Mouse (Mus musculus) skeletal muscle tissue, adult 2 months (tissue): ENCODE measurements around the gene Lpin1.

Experiments used
- DNase-seq: peaks from one replicate; pipeline ENCODE4 v3.0.0-alpha.2; 2012; ENCODE audit warnings: low read depth, low spot score

Lpin1 gene

DNA sequence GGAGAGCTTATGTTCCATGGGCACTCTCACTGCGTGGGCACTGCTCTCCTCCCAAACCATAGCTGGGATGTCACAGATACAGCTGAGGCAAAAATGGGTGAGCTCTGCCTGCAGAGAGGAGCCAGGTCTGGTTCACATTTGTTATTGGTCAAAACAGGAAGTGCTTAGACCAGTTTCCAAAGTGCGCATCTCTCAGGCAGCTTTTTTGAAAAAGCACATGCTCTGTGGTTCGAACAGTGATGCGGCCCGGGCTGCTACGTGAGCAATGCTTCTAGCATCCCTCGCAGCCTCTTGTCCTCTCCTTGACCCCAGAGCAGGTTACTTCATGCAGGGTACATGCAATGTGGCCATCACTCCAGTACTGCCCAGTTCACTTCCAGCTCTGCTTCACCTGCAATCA, 82.1 kb downstream of the Lpin1 start:
- no peak for DNase-seq

DNA sequence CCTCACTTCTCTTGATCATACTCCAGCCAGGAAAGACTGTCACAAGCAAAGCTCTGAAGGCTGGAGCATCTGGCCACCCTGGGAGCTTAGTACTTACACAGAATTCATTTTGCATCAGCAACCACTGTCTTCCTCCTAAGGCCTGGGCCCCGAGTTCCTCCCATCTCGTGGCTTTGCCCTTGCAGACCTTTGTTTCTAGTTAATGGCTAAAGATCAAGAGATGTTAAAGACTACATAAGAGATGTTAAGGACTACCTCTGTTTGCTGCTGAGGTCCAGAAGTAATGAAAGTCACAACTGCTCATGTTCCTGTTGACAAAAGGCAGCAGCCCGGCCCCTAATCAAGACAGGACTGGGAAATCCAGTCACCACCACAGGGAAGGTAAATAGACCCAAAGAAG, 82.8 kb downstream of the Lpin1 start:
- DNase-seq: no peak

- DNase-seq: no peak
These were observed 83.9 kb downstream of the Lpin1 start for GRCm38 (mm10) chr12:16526862-16527261.

GRCm38 (mm10) chr12:16526134-16526533, 84.6 kb downstream of the Lpin1 start:
- DNase-seq: no peak

DNA sequence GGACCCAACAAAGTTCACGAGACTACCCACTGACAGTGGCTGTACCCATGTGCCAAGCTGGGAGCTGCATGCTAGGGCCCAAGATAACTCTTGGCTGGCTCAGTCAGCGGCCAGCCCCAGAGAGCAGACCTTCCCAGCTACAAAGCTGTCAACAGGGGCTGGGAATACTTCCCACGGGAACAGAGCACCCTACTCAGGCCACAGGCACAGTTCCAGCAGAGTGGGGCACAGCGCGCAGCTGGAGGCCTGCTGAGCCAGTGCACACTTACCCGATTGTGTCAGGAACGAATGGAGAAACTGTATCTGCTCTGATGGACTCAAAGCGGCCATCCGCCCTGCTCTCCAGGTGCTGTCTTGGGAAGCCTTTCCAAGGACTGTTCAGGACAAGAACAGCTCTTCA, 95.6 kb downstream of the Lpin1 start:
- no peak for DNase-seq

DNA sequence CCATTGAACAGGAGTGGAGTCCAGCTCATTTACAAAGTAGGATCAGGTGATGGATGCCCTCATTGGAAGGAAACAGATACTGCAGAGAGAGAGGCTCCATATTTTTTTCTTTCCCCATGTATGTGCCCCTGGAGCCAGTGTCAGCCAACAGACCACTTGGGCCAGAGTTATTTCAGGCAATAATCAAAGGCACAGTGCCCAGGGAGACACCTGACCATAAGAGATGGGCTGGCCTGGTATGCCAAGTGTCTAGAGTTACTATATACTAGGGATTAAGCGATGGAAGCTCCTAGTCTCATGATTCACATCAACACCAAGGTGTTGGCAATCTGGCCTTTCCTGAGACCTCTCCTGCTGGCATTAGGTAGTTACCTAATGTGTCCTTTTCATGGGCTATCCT, 97.8 kb downstream of the Lpin1 start:
- DNase-seq: peak; percentile 23

- DNase-seq: peak; percentile 52
These were observed 101.5 kb downstream of the Lpin1 start for GRCm38 (mm10) chr12:16509122-16509752.

DNA sequence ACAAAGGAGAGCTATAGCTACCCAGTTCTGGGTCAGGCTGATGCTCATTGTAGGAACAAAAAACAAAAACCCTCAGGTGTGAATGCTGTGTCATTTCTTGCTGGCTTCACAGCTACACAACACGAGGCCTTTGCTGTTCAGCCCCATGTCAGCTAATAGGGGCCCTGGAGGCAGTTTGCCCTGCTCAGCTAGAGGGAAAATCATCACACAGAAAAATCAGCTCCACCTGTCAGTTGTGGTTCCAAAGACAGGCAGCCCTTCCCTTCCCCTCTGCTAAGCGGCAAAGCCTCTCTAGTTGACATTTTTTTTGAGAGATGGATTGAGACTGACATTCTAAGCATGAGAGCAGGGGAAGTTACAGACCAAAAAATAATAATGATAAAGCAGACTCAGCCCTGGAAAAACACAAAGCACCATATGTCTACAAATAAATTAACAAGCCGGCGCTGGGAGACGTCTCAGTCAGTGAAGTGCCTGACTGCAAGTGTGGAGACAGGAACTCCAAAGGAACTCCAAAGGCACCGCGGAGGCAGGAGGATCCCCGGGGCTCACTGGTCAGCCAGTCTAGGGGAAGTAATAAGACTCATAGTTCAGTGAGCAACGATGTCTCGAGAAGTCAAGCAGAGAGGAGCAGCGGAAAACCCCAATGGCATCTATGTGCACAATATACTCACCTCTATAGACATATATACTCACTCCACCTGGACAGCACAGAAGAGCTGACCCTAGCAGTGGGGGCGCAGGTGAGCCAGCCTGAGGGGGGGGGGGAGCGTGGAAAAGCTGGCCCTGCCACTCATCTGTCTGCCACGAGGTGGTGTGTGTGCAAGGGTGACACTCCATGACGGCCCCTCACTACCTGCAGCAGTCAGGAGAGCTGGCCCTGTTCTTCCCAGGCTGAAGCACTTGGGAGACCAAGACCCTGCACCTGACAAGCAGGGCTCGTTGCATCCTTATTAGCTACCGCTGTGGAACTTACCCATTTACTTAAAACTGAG, 103.7 kb downstream of the Lpin1 start:
- DNase-seq: no peak

GRCm38 (mm10) chr12:16504244-16504643, 106.5 kb downstream of the Lpin1 start:
- no peak for DNase-seq

GRCm38 (mm10) chr12:16497960-16498359, 112.8 kb downstream of the Lpin1 start:
- no peak for DNase-seq

DNA sequence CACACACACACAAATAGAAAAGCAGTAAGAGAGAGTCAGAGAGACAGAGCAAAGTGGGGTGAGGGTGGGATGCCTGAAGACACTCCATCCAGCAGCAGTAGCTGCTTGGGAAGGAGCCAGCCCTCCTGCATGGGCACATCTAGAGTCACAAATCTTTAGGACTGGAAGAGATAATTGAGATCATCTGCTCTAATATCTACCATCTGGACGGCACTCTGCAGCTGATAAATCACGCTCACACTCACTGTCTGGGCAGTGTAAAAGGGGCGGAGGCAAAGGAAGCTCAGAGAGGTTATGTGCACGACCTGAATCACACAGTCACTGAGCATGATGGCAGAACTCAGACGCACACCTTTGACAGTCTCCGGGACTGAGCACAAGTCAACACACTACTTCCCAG, 118.1 kb downstream of the Lpin1 start:
- no peak for DNase-seq

GRCm38 (mm10) chr12:16488899-16489298, 121.9 kb downstream of the Lpin1 start:
- no peak for DNase-seq

DNA sequence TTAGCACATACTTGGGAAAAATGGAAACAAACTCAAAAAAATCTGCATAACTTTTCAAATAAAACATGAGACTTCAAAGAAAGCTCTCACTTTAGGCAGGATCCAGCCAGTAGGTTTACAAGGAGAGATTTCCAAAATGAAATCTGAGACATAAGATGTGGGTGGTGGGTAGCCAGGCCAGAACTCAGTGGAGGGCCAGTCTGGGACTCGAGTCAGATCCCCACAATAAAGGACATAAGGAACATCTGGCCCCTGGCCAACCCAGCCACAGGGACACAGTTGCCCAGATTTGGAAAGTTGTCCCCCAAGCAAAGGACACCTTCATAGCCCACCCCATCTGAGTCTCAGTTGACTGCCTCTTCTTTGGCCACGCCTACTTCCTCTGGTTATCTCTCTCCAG, 123.3 kb downstream of the Lpin1 start:
- DNase-seq: no peak
